In genomic region chr7:56291468-56292115, GRCm38 (mm10) we compare ENCODE assay signal across 9 mouse cellular contexts. TPM values are rescaled to one million over a fixed set of nuclear protein-coding genes. Genes with fewer than 3 reads are reported as not detected.
DNase-seq lines count a peak whose midpoint lies in the region; ATAC-seq and TF ChIP-seq lines count a peak whose summit lies in the region.
"Had no signal": no experiment of that assay in that cellular context is flagged by ENCODE, and none has a peak within 500 bp of the region (broad histone marks: within the 10 kb centered on the region; RNA-seq: fewer than 3 reads in every experiment).

No protein-coding gene starts in this region.

- no peaks in the 10 kb centered on the region for H3K4me1 ChIP-seq in bone marrow, adult 2 months (ENCODE audit: control insufficient read depth, insufficient read depth, low read length)
- no peaks in the 10 kb centered on the region for H3K4me1 ChIP-seq in embryonic fibroblast, embryonic 13.5 days (ENCODE audit: control insufficient read depth, insufficient read depth, low read length)
- H3K4me1 ChIP-seq in limb, embryonic 10.5 days, result no peaks in the 10 kb centered on the region
- no peaks in the 10 kb centered on the region for H3K4me1 ChIP-seq in neural tube, embryonic 15.5 days
- H3K4me1 ChIP-seq: heart, embryonic 13.5 days had no signal

- peak; percentile 6 to 49 for DNase-seq in spleen, postnatal 10 days (ENCODE audit: low spot score in 2 of 2)
- DNase-seq in spleen, adult 12 weeks (ENCODE audit: low spot score), result no peak
- peak; percentile 37 for DNase-seq in induced T-regulatory cell, adult 2 months (ENCODE audit: low read depth)
- peak; percentile 61 for DNase-seq in limb, embryonic 10.5 days (ENCODE audit: low spot score)
- no peak for DNase-seq in spleen, postnatal 36 days (ENCODE audit: low spot score in 2 of 2)

- H3K36me3 ChIP-seq in limb, embryonic 10.5 days, result no peaks in the 10 kb centered on the region
- H3K36me3 ChIP-seq in neural tube, embryonic 15.5 days, result no peaks in the 10 kb centered on the region
- H3K36me3 ChIP-seq: heart, embryonic 13.5 days had no signal

- H3K9me3 ChIP-seq in limb, embryonic 10.5 days (replicated peaks), result no peaks in the 10 kb centered on the region
- no peaks in the 10 kb centered on the region for H3K9me3 ChIP-seq in neural tube, embryonic 15.5 days (replicated peaks)
- H3K9me3 ChIP-seq: heart, embryonic 13.5 days had no signal

- no peaks in the 10 kb centered on the region for H3K27me3 ChIP-seq in limb, embryonic 10.5 days (ENCODE audit: low read depth, poor library complexity, severe bottlenecking)
- H3K27me3 ChIP-seq in neural tube, embryonic 15.5 days (replicated peaks), result no peaks in the 10 kb centered on the region
- H3K27me3 ChIP-seq: heart, embryonic 13.5 days had no signal

- no peak overlapping the region for H3K4me3 ChIP-seq in bone marrow, adult 2 months (replicated peaks; ENCODE audit: control insufficient read depth, low read depth, low read length)
- H3K4me3 ChIP-seq in embryonic fibroblast, embryonic 13.5 days (ENCODE audit: insufficient read depth, low read length), result no peak overlapping the region
- no peak overlapping the region for H3K4me3 ChIP-seq in limb, embryonic 10.5 days
- H3K4me3 ChIP-seq in neural tube, embryonic 15.5 days (replicated peaks), result no peak overlapping the region
- H3K4me3 ChIP-seq: heart, embryonic 13.5 days had no signal

- peak; percentile 21; the same call in 1 of the 2 replicates for TF ChIP-seq CTCF in bone marrow, adult 2 months (IDR thresholded peaks at IDR 0.05; ENCODE audit: control insufficient read depth, insufficient read depth, low read length)
- TF ChIP-seq CTCF in embryonic fibroblast, embryonic 13.5 days (IDR thresholded peaks at IDR 0.05; ENCODE audit: borderline replicate concordance, insufficient read depth, low read length), result 0 out of 2 replicates have a peak, but pooled peaks have one; percentile 20

- TF ChIP-seq POLR2A in bone marrow, adult 2 months (IDR thresholded peaks at IDR 0.05; ENCODE audit: borderline replicate concordance, control insufficient read depth, low read depth, low read length), result no peak
- no peak for TF ChIP-seq POLR2A in embryonic fibroblast, embryonic 13.5 days (IDR thresholded peaks at IDR 0.05; ENCODE audit: low read depth, low read length)

- 30% methylated on average over 6 of the region's 6 CpGs for WGBS in bone marrow, adult 2 months
- whole genome bisulfite sequencing in limb, embryonic 10.5 days, result 45% methylated on average over 6 of the region's 6 CpGs
- 27% methylated on average over 6 of the region's 6 CpGs for WGBS in neural tube, embryonic 15.5 days

- no peak overlapping the region for H3K9ac ChIP-seq in neural tube, embryonic 15.5 days (replicated peaks)
- H3K9ac ChIP-seq: heart, embryonic 13.5 days had no signal

- no peak overlapping the region for H3K4me2 ChIP-seq in neural tube, embryonic 15.5 days
- H3K4me2 ChIP-seq: heart, embryonic 13.5 days had no signal

- no peak overlapping the region for H3K27ac ChIP-seq in bone marrow, adult 2 months (ENCODE audit: control insufficient read depth, insufficient read depth, low read depth, low read length, poor library complexity)
- no peak overlapping the region for H3K27ac ChIP-seq in embryonic fibroblast, embryonic 13.5 days (ENCODE audit: insufficient read depth, low read length)
- H3K27ac ChIP-seq in limb, embryonic 10.5 days, result no peak overlapping the region
- H3K27ac ChIP-seq in neural tube, embryonic 15.5 days (replicated peaks), result no peak overlapping the region
- H3K27ac ChIP-seq: heart, embryonic 13.5 days had no signal

- ATAC-seq in neural tube, embryonic 15.5 days (ENCODE audit: low FRiP score), result peak; percentile 89

RNA-seq across cellular contexts. Expression of gene Oca2, which starts 52.0 kb away (rescaled TPM):
- not detected in 2 replicates for polyA plus RNA-seq in bone marrow, adult 2 months (2011; ENCODE audit: insufficient read depth, insufficient read length, low replicate concordance, missing spikeins)
- not detected in 2 replicates for polyA plus RNA-seq in embryonic fibroblast, embryonic 13.5 days (2011; ENCODE audit: insufficient read length, low read depth, missing spikeins)
- polyA plus RNA-seq in limb, embryonic 10.5 days (2016; fragmentation: Nextera tagmentation; extraction: Ambion mirVana), result not detected in 2 replicates
- polyA plus RNA-seq in neural tube, embryonic 15.5 days (2015; fragmentation: Nextera tagmentation; extraction: Ambion mirVana), result 0.27 and 0.46 TPM in 2 replicates
- polyA plus RNA-seq: heart, embryonic 13.5 days had no signal

Comparison
In these comparisons a context has a peak if more than half of its experiments do, and no peak if none do; other contexts are left out.
1. DNase-seq: peak in spleen, postnatal 10 days (2 of 2), induced T-regulatory cell, adult 2 months (single experiment) and limb, embryonic 10.5 days (single experiment); none in spleen, adult 12 weeks (single experiment) and spleen, postnatal 36 days (0 of 2).